Mouse (Mus musculus): ENCODE measurements around the gene Olfr1239.

- TF ChIP-seq GATA1 (IDR thresholded peaks at IDR 0.05; ENCODE audit: borderline replicate concordance, low read length) (no peak), FLI1 (IDR thresholded peaks at IDR 0.05; ENCODE audit: low read length) (no peak)
These were observed 22.7 kb upstream of the Olfr1239 start, which contains the start of gene Olfr1240 for GRCm38 (mm10) chr2:89442900-89443299.

Measured in megakaryocyte, embryonic 14.5 days (primary cell).